Mouse (Mus musculus) cerebellum, adult (tissue): Measurements from ENCODE around the gene Bri3bp.
A peak's percentile ranks its signal among the peaks of the same experiment; 100 is the strongest.
"Not testable (repeated sequence)": the region's sequence is repeated elsewhere in the genome, so short reads cannot be mapped to it uniquely, and the experiment has no call there.

Experiments
- ATAC-seq: cut with Nextera tagmentation; 2 replicates; pipeline ENCODE4 v1.9.2; 2017; ENCODE audit warnings: mild to moderate bottlenecking, moderate library complexity, mixed read lengths; ENCODE audit not compliant: insufficient number of reproducible peaks, low FRiP score, low TSS enrichment

The Bri3bp gene

DNA sequence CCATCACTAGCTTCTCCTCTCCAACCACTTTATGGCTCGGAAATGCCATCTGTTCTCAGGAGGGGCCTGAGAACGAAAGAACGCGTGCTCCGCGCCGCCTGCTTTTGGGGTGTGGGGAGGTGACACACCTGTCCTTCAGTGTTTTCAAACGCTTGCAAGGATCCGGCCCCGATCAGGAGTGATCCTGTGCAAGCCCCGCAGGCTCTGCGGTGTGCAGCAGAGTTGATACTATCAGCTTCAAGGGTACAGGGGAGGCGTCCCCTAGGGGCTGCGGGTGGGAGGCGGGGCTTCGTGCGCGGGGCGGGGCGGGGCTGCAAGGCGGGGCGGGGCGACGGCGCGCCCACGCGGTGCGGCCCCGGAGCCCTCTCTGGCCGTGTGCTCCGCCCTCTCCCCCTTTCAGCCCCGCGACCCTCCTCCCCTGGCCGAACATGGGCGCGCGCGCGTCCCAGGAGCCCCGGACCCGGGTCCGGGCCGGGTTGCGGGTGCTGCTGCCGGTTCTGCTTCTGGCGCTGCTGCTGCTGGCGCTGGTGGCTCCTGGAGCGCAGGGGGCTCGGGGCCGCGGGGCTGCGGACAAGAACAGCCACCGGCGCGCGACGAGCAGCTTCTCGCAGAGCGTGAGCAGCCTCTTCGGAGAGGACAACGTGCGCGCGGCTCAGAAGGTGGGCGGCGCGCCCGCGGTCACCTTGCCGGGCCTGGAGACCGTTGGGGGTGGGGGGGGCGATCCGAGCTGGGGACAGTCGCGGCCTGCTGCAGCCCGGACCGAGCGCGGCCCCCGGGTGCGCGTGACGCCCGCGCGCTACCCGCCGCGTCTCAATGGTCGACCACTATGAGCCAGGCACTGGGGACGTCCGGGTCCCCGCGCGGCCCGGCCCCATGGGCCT lies at the start of gene Bri3bp:
Gene Bri3bp, plus strand, starts transcription at position 335 of the 881 bp plus-strand sequence.
- ATAC-seq: peak; percentile 64; the same call in 1 of the 2 replicates

DNA sequence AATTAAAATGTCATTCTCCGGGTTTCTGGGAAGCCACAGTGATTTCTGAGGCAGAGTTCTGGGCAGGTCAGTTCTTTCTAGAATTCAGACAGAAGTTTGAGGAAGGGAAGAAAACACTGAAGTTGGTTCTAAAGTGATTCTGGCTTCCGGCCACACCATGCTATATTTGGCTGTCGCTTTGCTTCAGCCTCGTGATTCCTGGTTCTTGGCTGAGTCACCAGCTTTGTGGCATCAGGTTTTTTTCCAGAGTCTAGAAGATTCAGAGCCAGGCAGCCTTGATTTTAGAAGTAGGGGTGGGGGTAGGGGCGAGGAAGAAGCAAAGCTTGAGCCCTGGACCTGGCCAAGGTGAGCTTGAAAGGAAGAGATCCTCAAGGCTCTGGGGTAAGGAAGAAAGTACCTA lies 49.8 kb upstream of the Bri3bp start:
- no peak for ATAC-seq

DNA sequence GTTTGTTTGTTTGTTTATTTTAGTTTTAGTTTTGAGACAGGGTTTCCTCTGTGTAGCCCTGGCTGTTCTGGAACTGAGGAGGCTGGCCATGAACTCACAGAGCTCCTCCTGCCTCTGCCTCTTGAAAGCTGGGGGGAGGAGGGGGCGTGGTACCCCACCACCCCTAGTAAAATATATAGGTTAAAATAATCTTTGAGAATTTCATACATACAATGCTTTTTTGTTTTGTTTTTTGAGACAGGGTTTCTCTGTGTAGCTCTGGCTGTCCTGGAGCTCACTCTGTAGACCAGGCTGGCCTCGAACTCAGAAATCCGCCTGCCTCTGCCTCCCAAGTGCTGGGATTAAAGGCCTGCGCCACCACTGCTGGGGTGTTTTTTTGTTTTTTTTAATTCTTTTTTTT lies 49.2 kb upstream of the Bri3bp start:
- not testable (repeated sequence) for ATAC-seq

DNA sequence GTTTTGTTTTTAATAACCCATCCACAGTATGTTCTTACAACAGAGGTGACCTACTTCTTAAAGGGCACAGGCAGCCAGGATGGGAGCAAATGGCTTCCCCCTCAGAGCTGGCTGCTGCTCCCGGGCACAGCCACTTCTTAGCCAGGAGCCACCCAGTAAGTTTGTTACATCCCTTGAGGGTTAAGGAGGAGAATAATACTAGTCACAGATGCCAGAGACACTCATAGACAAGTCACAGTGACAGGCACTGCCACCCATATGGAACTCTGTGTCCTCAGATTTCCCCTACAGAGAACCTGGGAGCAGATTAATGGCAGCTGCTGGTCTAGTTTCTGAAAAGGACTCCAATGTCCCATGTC lies 48.8 kb upstream of the Bri3bp start:
- ATAC-seq: peak; percentile 9; the same call in 1 of the 2 replicates

DNA sequence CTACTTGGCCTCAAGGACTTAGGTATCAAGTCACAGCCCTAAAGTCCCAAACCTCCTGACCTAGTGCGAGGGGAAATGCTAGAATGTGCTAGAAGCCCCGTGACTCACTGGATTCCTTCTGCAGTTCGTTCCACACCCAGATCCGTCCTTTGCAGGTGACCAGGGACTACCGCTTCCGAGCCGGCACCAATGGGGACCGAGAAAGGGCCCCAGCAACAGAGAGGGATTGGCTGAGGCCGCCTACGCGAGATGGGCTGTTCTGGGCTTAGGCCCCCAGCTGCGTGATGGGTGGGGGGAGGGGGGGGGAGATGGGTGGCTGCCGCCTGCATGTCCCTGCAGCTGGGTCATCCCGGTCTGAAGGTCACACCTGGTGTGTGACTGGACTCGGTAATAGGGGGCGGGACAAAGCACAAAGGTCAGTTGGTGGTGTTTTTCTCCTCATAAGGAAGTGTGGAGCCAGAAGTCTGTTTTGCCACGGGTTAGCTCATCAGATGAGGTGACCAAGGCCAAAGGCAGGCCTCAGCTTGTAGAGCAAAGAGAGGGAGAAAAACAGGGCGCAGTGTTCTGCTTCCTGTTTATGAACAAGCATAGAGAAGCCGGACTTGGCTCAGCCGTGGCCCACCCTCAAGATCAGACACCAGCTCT lies 48.3 kb upstream of the Bri3bp start:
- peak; percentile 91 for ATAC-seq

DNA sequence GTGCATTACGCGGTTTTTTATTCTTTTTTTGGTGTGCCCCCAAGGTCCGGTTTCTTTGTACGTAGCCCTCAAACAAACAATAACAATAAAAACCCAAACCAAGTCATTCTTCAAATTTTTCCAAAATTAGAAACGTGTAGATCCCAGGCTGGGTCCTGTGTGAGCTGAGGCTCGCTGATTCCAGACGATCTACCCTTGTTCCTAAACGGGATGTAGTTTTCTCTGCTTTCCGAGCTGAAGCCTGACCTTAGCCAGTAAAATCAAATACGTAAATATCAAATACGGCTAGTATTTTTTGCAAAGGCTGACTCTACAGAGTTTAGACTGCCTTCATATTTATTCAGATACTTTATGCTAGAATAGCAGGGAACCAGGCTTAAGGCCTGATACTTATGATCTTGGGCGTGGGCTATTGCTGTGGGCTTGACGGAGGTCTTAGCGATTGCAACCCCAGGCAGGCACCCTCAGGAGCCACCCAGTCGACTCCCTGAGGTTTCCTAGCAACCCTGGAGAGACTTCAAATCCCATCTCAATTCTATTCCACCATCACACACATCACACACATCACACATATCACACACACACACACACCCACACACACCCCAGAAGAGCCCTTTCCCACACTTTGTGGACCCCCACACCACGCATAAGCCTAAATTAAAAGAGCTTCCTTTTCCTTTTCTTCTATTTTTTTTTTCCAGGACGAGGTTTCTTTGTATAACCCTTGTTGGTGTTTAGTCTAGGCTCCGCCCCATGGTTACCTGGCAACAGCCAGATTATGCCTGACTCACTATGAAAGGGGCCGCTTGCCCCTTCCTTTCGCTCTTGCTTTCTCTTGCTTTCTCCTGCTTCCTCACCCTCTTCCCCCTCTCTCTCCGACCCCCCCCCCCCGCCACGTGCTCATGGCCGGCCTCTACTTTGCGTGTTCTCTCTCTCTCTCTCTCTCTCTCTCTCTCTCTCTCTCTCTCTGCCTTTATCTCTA lies 47.5 kb upstream of the Bri3bp start:
- ATAC-seq: no peak

DNA sequence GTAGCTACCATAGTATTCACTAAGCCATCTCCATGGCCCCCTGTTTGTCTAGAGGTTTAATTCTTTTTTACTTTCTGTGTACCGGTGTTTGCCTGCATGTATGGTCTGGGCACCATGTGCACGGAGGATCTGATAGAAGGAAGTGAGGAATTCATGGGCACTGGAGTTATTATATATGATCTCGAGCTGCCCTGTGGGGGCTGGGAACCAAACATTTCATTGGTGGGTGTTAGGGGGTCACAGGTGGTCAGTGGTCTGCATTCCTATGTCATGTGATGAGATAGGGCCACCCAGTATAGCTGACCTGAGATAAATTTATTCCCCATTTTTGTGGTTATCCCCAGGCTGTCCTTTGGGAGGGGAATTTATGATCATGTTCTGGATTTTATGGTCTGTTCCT lies 46.4 kb upstream of the Bri3bp start:
- no peak for ATAC-seq

DNA sequence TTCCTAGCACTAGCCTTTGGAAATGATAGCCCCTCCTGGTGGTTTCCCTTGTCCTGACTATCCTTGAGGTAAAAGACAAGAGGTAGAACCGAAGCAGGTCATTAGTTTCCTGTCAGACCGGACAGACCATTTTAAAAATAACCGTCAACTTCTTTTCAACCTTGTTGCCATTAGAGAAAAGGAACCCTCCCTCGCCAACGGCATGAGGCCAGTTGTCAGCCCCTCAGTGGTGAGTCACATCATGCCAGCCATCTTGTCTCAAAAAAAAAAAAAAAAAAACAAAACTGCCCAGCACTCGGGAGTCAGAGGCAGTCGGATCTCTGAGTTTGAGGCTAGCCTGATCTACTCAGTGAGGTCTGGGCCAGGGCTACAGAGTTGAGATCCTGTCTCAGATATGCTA lies 40.5 kb upstream of the Bri3bp start:
- no peak for ATAC-seq

DNA sequence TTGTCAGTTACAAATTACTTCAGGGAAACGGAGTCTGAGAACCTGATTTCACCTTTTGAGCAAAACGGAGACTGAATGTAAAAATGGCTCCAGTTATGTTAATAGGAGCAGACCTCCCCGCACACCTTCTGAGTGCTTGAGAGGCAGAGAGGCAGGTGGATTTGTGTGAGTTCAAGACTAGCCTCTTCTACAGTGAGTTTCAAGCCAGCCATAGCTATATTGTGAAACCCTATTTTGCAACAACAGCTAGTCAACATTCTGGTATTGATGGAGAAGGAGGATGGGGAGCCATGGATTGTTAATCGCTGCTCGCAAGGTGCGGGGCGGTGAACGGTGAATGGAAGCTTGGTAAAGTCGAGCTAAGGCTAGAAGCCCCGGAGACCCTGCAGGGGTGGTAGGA lies 38.9 kb upstream of the Bri3bp start:
- no peak for ATAC-seq

DNA sequence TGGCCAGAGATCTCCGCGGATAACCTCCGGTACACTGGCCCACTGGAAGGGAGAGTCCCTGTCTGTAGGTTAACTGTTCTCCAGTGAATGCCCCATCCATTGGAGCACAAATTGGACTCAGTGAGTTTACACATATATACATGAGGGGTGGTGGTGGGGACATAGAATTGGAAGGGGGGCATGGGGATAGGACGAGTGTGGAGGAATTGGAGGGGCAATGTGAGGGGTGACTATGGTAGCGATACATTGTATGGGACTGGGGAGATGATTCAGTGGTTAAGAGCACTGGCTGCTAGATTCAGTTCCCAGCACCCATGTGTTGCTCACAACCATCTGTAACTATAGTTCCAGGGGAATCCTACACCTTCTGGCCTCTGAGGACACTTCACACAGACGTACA lies 38.4 kb upstream of the Bri3bp start:
- ATAC-seq: no peak

DNA sequence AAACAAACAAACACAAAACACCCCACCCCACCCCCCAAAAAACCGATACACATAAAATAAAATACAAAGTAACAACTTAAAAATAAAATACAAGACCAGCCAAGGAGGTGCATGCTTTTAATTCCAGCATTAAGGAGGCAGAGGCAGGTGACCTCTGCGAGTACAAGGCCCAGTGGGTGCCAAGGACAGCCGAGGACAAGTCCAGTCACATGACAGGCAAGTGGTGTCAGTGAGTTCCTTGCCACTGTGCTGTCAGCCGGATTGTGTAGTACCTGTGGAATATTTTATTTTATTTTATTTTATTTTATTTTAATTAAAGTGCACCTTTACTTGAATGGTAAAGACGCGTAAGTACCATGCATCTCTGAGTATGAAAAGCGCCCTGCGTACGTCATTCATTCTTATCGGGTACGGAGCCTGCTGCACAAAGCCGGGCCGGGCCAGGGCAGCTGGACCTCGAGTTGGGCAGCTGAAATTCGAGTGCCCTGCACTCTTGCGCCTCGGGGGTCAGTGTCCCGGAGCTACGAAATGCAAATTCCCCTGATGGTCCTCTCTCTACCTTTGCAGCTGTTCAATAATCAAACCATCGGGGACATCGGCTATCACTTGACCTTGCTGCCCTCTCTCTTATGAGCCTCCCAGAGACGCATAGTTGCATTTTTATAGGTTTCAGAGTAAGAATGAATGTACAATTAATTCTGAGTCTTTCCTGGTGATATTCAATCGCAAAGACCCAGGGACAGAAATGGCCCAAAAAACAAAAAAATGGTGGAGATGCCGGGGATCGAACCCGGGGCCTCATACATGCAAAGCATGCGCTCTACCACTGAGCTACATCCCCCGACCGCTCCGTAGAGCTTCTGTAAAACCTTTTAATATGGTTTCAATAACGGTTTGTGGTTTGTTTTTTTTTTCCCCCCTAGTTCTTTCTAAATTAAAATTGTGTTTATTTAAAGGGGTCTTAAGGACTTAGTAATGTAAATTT lies 37.6 kb upstream of the Bri3bp start:
- no peak for ATAC-seq

DNA sequence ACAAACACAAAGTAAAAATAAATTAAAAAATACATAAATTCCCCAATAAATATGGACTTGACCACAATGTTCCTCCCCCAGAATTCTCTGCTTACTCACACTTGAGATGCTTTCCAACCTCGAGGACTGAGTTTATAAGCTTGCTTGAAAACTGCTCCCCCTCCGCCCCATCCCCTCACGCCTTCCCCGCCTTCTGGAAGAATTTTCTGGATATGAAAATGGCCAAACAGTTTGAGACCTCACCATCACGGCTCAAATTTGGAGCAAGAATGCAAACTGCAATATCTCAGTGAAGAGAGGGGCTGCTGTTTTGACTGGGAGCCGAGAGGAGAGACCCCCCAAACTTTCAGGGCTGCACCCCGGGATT lies 36.8 kb upstream of the Bri3bp start:
- no peak for ATAC-seq

DNA sequence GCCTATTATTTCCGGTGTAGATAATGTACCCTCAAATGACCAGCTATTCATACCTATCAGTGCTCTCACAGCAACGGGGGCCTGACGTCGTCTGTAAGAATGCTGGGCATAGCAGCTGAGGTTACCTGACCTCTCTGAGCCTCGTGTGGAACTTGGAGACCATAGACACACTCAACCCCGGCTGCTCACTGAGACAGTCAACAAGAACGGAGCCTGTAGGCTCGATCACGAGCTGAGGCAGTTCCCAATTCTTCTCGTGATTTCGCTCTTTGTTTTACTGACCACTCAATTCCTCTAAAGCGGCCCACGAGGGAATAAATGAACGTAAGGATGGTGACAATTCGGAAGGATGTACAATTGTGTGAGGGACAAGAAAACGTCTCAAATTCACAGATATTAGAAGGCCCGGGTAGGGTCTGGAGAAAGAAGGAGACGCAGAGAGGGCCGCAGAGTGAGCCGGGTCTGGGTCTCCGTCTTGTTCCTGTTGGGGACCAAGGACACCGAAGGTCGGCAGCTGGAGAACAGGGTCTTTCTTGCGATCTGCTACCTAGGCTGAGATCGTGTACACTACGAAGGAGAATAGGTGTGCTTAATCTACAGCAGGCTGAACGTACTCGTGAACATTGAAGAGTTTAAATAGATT lies 36.3 kb upstream of the Bri3bp start:
- no peak for ATAC-seq

DNA sequence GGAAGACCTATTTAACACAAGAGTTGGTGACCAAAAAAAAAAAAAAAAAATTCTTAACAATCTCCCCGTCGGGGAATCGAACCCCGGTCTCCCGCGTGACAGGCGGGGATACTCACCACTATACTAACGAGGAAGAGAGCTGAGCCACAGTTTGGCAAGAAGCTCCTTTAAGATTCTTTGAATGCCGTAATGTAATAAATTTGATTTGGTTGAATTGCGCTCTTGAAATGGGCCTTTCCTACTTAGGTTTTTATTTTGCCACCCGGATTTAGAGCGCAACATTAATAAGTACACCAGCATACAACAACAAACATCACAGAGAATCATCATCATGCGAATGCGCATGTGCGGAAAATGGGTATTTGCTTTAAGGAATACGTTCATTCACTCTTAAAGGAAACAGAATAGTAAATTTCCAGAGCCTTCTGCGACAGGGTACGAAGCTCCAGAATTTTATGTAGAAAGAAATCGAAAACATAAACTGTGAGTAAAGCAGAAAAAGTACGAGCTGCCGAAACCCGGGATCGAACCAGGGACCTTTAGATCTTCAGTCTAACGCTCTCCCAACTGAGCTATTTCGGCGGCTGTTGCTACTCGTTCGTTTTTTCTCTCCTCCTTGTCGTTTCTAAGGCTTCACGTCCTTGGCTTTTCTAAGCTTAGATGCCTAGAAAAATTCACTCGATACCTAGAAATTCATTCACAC lies 35.7 kb upstream of the Bri3bp start:
- no peak for ATAC-seq

DNA sequence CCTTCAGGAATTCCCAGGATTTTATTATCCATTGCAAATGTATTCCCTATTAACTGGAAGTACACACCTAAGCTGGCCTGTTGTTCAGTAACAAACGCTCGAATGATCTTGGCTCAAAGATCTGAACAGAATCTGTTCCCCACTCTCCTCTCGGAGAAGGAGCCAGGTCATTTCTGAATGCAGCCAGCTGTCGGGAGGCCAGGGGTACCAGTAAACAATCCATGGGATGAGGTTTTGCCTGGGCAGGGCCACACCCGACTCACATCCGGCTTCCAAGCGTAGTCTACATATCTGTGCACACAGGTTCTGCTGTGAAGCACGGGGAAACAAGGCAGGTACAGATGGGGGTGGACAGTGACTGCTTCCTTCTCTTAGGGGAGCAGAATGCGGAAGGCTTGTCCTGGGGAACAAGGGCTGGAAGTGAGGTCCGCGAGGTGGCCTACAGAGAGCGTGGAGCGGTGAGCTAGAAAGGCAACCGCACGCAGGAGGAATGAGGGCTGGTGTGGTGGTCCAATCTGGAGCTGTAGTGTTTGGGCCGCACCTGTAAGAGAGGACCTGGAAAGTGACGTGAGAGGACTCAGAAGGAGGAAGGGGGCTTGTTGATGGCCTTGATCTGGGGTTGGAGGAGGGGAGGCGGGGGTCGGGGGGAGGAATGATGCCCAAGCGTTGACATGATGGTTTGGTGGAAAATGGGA lies 34.9 kb upstream of the Bri3bp start:
- peak; percentile 49; the same call in 1 of the 2 replicates for ATAC-seq

DNA sequence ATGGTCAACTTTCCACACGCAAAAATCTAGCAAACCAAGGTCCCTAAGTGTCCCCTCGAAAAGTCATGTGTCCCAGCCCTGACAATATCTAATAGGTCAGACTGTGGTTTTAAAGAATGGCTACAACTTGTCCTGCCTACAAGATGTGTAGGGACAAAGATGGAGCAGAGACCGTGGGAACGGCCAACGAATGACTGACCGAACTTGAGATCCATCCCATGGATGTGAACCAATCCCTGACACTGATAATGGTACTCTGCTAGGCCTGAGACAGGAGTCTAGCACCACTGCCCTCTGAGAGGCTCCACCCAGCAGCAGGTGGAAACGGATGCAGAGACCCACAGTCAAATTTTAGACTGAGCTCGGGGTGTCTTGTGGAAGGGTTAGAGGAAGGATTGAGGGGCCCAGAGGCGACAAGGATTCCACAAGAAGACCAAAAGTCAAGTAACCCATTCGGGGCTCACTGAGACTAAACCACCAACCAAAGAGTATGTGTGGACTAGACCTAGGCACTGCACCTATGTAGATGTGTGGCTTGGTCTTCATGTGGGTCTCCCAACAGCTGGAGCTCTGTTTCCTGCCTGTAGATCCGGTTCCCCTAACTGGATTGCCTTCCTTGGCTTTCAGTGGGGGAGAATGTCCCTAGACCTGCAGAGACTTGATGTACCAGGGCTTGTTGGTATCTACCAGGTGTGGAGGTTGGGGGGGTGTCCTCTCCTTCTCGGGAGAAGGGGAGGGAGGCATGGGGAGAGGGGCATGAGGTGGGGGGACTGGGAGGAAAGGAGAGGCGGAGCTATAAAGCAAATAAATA lies 34.1 kb upstream of the Bri3bp start:
- ATAC-seq: no peak

DNA sequence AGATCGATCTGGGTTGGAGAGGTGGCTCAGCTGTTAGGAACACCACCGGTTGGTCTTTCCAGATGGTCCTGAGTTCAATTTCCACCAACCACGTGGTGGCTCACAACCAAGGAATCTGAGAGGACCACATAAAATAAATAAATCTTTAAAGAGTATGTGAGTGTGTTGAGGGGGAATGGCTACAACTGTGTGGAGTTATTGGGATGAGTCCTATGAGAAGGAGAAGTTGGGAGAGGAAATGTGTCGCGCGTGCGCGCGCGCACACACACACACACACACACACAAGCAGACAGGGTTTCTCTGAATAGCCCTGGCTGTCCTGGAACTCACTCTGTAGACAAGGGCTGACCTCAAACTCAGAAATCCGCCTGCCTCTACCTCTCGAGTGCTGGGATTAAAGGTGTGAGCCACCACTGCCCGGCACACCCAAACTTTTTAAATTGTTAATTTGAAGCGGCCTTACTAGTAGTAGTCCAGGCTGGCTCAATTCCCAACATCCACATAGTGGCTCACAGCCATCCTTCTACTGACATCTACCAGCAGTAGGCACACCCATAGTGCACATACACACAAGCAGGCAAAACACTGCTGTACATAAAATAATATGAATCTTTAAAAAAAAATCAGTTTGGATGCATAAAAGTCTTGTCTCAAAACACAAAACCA lies 33.3 kb upstream of the Bri3bp start:
- ATAC-seq: no peak
